Mouse (Mus musculus): Measurements from ENCODE around the gene Nmnat2.

- no peak for TF ChIP-seq CTCF (IDR thresholded peaks at IDR 0.05; ENCODE audit: extremely low read depth, insufficient read depth, insufficient read length, insufficient replicate concordance)
- TF ChIP-seq POLR2A (IDR thresholded peaks at IDR 0.05; ENCODE audit: low read depth, low read length) = no peak
These were observed 45.2 kb downstream of the Nmnat2 start for GRCm38 (mm10) chr1:152999983-153000382.

All from spleen, adult 2 months (tissue).